Mouse (Mus musculus) erythroblast, embryonic 14.5 days (primary cell): ENCODE results near the gene Samt3.

ENCODE experiments used
- GATA1 ChIP-seq: IDR thresholded peaks from 2 replicates; pipeline ENCODE4 v1.6.1; 2012; ENCODE audit warnings: low read length, inconsistent platforms, mixed read lengths
- TAL1 ChIP-seq: IDR thresholded peaks from 3 replicates; pipeline ENCODE4 v1.6.1; 2012; ENCODE audit warnings: low read length, inconsistent platforms, mixed read lengths

- no peak for TF ChIP-seq GATA1
- no peak for TF ChIP-seq TAL1
Measured at GRCm38 (mm10) chrX:86088672-86089071, 44.7 kb downstream of the Samt3 start.
